Mouse (Mus musculus) A20 (cell line): ENCODE results near the gene Matn3.
A peak's percentile ranks its signal among the peaks of the same experiment; 100 is the strongest.

Experiments used
- DNase-seq: peaks from one replicate; pipeline ENCODE4 v3.0.0-alpha.2; 2011; ENCODE audit warnings: low read depth, low spot score

Matn3 gene

DNA sequence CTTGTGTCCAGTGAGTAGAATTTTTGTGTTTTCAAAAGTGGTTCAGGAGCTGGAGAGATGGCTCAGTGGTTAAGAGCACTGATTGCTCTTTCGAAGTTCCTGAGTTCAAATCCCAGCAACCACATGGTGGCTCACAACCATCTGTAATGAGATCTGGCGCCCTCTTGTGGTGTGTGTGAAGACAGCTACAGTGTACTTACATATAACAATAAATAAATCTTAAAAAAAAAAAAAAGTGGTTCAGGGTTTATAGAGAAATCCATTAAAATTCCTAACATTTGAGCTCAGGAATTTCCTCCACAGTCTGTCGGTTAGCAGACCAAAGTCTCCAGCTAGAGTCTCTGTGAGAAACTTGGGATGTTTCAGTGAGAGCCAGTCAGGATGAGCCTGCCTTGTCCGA is 11.5 kb upstream of the Matn3 start:
- peak; percentile 35 for DNase-seq

DNA sequence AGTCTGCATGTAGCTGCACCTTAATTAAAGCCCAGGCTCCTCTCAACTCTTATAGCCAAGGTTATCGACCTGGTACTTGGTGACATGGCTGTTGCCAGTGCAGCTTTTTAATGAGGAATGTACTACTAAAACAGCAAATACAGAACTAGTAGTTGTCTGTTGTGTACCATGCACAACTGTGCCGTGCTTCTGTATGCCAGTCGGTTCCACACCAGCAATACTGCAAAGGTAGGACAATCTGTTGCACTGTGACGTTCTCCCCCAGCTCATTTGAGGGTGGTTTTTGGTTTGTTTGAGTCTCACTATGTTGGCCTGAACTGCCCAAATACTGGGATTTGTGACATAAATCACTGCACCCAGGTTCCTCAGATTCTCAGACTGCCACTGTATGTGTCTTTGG is 8.2 kb upstream of the Matn3 start:
- no peak for DNase-seq

DNA sequence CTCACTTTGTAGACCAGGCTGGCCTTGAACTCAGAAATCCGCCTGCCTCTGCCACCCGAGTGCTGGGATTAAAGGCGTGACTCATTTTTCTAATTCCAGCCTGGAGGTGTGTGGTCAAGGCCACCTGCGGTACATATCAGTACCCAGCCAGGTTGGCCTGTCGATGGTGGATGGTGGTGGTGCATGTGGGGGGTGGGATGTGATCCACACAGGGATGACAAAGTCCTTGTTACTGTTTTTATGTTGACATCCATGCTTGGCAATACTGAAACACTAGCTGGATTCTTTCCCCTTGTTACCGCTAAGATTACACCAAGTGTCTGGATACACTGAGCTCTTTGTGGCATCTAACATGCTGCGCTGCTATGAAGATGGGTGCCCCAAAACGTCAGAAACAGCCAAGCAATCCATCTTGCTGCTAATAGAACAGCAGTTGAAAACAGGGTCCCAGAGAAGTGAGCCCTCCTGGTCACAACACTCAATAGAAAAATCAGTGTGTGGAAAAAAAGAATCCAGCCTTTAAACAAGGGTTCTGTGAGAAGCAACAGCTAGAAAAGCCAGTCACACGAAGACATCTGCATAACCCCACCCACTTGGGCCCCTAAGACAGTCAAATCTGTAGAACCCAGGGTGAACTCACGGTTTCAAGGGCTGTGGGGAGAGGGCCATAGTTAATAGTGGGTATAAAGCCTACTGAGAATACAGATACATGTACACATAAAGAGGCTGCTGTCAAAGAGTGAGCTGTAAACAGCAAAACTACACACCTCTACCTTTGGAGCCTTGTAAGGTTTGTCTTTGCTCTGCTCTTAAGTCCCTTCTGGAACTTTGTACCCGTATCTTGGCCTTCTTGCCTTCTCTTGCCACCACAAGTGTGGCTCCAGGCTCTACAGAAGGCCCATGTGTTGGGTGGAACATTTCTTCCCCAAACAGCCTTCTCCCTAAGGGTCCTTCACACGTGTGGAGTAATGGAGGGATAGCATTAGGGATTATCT is 7.4 kb upstream of the Matn3 start:
- DNase-seq: peak; percentile 45

DNA sequence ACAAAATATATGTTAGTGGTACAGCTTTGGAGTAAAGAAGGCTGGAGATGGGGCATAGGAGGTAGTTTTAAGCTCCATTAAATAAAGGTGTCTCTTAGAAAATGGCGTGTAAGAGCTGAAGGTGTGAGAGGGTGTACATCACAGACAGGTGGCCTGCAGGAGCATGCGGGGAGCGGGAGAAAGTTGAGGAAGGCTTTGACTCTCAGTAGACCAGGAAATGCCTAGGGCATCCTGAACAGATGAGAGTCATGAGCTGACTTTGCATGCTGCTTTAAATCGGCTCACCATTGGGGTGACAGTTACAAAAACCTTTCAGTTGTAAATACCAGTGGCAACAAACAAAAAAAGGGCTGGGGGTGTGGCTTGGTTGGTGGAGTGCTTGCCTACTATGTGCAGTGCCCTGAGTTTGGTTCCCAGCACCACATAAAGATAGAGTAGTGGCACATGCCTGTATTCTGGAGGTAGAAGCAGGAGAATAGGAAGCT is 6.6 kb upstream of the Matn3 start:
- DNase-seq: no peak

DNA sequence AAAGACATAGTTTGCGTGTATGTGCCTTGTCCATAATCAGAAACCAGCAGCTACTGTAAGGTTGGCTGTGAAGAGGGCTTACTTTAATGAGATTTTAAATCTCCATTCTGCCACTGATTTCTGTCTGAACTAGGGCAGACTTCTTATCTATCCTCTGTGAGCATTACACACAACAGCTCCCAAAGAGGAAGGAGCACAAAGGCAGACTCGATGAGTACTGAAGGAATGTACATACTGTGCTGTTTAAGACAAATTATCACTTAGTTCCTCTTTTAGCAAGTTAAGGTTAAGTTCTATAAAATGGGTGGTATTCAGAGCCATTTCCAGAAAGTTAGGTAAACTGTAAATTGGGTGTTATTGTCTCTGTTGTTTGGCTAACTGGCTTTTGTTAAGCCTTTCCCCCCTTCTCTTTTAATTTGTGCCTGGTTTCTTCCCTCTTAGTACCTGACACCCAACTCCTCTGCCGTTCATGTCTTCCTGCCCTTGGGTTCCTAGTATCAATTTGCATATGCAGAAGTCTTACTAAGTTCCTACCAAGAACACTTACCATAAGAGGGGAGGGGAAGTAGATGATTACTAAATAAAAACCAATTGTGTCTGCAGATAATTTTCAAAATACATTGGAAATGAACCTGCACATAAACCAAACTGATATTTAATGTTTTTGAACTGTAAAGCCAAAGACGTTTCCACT is 5.9 kb upstream of the Matn3 start:
- peak; percentile 84 for DNase-seq

DNA sequence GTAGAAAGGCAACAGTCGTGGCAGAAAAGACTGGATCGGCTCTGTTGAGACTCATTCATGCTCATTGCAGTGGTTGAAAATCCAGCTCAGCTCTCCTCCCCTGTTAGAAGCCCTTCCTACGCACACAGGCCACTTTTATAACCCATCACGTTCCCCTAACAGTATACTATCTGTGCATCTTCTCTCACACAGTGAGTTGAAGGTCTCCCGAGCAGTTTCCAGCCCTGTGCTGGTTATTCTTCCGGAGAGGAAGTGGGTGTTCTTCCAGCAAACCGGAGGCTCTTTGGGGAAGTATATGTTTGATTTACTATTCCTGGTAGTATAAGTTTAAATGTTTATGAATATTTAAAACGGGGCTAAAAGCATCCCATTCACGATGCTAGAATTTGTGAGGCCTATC is 566 bp upstream of the Matn3 start:
- no peak for DNase-seq

DNA sequence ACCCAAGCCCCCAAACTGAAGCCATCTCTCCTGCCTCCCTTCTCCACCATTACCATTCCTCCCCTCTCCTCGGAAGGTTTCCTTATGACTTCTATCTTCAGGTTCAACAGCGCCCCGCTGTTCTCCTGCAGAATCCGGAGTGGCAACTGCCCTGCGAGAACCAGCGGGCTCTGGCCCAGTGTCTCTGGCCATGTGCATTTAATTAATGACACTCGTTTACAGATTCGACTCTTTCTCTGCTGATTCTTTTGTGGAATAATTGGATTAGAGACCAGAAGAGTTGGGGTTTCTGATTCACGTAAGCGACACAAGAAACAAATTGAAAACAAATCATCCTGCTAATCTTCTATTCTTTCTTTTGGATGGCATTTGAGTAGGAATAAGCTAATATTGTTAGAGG is 5.4 kb downstream of the Matn3 start:
- DNase-seq: no peak

DNA sequence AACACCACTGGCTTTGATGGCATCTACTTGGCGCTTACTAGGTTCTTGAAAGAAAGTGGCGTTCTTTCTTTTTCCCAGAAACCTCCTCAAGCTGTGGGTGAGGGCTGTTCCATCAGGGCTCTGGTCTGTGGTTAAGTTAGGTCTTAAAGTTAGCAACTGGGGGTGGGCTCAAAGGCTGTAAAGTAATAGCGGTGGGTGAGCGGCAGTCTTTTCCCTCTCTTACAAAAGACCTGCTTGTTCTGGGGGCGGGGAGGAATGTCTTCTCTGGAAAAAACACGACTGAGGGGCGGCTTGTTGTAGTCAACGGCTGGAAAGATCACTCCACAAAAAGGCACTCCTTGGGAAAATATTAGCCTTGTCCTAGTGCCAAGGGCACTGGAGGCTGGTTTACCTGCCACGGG is 6.4 kb downstream of the Matn3 start:
- no peak for DNase-seq

DNA sequence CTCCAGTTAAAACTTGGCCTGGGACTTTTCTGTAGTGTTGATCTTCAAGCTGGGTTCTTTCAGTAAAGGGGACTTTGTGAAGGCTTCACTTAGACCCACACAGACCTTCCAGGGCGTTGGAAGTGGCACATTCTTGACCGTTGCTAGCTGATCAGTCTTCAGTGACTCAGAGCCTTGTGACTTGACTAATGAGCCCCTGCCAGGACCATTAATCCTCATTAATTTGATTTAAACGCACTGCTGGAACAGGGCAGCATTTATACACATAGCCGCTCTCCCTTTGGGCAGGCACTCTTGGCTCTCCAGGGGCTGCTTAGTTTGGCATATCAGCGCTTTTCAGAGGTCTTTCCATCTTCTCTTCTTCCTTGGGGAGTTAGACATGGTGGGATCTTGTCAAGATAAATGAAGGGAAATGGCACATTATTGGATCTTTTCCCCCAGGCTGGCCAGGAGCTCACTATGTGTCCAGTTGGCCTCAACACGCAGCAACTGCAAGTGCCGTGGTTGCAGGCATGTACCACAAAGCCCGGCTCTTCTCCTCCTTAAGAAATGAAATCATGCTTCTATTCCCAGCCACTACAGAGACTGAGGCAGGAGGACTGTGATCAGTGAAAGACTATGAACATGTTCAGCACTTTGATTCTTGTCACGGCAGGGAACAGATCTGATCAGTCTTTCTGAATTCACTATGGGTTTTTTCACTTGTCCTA is 14.0 kb downstream of the Matn3 start:
- no peak for DNase-seq

DNA sequence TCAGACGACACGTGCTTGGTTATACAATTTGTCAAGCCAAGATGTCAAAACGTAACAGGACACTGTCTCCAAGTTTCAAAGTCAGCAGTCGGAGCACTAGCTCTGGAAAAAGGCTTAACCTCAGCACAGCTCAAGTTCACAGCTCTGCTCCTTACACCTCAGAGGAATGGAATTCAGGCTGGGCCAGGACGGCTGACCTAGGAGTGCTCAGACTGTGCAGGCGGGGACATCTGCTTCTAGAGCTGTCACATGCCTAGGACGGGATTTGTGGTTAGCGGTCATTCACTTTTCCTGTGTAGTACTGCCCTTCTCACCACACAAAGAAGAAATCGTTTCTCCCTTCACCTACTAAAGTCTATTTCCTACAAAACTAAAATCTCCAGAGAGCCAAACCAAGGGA is 22.1 kb downstream of the Matn3 start:
- DNase-seq: no peak

DNA sequence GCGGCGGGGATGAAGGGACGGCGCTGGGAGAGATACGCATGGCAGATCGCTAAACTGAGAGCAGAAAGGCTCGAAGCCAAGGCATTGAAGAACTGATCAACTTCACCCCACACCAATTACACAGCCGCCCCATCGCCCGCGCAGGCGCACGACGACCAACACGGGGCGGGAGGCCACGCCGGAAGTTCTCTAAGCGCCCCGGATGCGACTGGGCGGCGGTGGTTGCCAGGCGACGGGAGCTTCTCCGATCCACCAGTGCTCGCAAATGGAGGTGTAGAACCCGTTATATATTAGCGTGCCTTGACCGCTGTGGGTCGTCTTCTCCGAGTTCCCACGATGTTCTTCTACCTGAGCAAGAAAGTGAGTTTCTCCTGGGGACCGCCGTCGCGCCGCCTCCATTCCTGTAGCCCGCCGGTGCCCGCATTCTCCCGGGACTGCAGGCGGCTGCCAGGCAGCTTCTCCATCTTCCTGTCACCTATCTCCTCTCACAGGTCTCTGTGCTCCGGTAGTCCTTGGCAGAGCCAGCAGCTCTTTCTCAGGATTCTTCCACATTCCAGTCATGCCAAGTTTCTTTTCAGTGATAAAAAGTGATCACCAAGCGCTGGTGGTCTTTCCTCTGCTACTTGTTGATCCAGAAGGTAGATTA is 26.2 kb downstream of the Matn3 start, which contains the start of gene Wdr35:
Gene Wdr35, plus strand, starts transcription at position 73 of the 646 bp plus-strand sequence.
- DNase-seq: peak; percentile 89

DNA sequence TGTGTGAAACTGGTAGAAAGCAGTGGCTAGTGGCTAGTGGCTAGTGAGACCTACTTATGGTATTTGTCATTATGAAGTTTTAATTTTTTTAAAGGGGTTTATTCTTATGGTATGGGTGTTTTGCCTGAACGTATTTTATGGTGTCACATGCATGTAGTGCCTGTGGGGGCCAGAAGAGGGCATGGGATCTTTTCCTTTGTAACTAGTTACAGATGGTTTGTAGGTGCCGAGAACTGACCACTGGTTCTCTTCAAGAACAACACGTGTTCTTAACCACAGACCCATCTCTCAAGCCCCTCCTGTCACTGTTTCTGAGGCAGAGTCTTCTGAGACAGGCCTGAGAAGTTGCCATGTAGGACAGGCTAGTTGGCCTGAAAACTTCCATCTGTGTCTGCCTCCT is 27.3 kb downstream of the Matn3 start:
- DNase-seq: peak; percentile 17

DNA sequence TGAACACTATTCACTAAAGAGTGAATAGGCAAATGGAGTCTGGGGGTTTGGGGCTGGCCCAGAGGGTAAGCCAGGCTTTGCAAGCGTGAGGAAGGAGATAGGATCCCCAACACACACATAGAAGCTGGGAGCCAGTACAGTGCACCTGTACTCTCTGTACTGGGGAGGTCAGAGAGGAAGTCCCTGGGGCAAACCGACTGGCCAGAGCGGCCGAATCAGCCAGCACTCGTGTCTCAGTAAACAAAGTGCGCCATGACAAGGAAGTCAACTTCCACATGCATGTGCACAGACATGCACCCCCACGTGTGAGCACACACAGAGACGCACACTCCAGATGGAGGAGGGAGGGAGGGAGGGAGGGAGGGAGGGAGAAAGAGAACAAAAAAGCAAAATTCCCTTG is 45.5 kb downstream of the Matn3 start:
- DNase-seq: no peak

DNA sequence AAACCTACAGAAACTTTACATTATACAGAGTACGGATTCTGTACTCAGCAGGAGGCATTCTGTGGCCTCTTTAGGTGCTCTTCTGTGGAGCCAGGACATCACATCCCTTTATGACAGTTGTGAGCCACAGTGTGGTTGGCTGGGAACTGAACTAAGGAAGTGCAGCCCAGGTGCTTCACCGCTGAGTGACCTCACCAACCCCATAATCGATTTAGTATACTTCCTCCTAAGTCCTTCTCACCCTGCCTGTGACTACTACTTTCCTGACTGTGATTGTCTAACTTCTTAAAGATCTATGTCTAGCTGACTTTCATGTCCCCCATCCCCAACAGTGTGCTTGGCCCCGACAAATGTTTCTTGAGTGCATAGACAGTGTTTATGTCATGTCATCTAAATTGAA is 50.6 kb downstream of the Matn3 start:
- peak; percentile 50 for DNase-seq

DNA sequence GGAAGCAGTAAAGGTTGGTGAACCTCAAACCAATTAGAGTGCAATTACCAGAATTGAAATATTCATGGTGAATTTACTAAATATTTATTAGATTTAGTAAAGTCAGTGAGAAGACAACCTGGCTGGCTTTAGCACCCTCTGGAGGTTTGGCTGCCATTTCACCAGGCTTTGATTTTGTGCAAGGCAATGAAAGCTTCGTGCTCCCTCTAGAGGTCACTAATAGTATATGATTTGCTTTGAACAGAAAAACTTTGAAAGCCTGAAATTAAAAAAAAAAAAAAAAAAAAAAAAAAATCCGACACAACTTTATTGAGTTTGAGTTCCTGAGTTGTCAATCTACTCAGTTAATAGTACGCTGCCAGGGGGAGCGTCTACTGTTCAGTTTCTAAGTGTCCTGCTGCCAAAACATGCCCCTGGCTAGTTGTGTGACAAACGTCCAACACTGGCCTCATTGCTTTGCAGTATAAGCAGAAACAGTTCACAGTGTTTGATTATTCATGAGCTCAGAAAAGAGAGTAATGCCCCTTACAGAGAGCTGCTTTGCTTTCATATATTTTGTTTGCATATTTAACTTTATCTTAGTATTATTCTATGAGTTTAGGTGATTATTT is 54.4 kb downstream of the Matn3 start:
- peak; percentile 73 for DNase-seq

DNA sequence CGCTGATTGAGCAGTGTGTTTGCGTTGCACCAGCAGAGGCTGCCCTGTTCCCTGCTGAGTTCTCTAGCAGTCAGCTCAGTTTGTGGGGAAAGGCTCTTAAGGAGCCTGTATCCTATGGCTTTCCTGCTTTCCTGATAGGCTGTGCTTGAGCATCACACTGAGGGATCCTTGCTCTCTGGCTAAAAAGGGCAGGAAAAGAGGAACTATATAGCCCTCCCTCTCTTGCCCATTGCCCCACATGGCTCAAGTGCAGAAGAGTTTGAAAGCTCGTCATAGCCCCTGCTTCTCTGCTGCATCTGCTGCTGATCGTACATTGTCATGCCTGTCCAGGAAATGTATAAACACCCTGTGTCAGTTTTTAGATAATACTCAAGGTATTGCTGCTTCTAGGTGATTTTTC is 59.4 kb downstream of the Matn3 start:
- DNase-seq: no peak

DNA sequence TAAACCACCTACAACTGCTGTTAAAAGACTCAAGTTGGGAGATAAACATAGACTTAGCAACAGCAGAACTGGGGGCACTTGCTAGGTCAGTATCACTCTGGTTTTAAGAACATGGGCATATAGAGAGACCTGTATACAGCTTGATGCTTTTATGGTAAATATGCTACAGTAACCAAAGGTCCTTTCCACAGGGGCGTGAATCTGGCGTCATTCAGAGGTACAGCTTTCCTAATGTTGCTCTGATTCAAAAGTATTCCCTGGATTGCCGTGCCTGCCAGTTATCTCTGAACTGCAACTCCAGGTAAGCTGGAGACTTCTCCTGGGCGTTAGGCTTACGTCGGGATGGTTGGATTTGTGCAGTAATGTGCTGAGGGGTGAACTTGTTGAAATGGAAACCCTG is 60.1 kb downstream of the Matn3 start:
- no peak for DNase-seq

DNA sequence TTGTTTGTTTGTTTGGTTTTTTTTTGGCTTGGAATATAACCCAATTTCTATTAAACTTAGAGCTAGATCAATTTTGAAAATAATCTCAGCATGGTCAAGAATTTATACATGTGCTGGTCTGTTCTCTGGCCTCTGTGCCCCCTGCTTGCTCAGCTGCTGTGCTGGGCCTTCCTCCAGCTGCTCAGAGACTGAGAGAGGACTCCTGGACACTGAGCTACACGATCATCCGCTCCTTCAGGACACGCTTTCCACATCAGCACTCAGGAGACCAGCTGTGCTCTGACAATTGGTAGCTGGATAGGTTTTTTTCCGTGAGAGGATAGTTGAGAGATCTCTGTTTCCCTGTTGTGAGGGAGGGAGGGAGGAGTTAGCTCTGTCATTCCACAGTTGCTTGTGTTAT is 62.6 kb downstream of the Matn3 start:
- DNase-seq: no peak

DNA sequence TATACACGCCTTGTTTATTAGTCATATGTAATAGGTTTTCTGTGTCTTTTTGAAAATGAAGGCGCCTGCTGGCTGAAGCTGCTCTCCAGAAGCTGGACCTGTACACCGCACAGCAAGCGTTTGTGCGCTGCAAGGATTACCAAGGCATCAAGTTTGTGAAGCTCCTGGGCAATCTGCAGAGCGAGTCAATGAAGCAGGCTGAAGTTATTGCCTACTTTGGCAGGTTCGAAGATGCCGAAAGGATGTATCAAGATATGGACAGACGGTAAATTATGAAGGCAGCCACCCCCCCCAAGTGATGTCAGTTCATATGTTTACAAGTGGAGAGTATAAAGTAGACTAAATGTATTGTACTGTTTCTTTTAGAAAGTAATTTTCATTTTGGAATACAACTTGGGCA is 68.6 kb downstream of the Matn3 start:
- no peak for DNase-seq

DNA sequence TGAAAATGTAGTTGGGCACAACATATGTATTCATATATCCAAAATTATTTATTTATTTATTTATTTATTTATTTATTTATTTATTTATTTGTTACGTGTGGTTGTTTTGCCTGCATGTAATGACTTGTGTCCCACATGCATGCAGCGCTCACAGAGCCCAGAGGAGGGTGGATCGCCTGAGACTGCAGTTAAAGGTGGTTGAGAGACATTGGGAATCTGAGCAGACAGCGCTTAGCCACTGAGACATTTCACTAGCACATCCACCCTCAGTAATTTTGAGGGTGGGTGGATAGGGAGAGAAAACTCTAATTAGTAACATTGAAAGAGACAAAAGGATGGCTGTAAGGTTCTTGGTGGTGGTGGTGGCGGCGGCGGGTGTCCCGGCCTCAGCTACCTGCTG is 72.7 kb downstream of the Matn3 start:
- DNase-seq: no peak

DNA sequence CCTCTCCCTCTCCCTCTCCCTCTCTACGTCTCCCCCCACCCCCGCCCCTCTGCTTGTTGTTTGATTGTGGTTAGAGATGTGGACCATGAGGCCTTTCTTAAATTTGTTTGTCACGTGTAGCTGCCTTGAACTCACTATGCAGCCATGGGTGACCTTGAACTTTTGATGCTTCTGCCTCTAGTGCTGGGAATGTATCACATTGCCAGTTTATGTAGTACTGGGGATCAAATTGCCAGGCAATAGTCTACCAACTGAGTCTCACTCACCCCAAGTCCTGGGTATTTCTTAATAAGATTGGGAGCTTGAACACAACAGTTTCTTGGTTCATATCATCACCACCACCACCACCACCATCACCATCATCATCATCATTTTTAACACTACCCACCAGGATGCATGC is 73.3 kb downstream of the Matn3 start:
- DNase-seq: no peak
